Mouse (Mus musculus): ENCODE data around the gene Vwa3b. TPM values are rescaled to one million over a fixed set of nuclear protein-coding genes. Genes with fewer than 3 reads are reported as not detected.

The Vwa3b gene
- polyA plus RNA-seq, 1 experiment from 2014 or later: 0.90 TPM

DNA sequence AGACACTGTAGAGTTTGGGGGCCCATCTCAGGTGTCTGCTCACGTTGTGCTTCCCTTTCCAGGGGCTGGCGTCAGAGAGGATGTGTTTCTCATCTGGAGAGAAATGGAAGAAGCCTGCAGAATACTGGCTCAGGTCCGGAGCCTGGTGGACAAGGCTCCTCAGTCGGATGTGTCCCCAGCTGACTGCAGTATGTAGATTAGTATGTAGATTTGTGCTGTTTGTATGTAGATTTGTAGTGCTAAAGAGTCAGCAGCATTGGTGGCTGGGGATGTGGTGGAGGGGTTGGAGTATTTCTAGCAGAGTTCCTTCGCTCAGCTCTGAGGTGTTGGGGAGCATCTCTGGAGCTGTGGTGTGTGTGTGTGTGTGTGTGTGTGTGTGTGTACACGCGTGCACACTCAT lies 58.8 kb downstream of the Vwa3b start:
- Histone ChIP-seq H3K9me3 (replicated peaks; ENCODE audit: control insufficient read depth, low read length) (no peaks in the 10 kb centered on the region), H3K4me2 (ENCODE audit: low read length) (no peak overlapping the region)
- WGBS: 59% methylated on average over 7 of the region's 7 CpGs

DNA sequence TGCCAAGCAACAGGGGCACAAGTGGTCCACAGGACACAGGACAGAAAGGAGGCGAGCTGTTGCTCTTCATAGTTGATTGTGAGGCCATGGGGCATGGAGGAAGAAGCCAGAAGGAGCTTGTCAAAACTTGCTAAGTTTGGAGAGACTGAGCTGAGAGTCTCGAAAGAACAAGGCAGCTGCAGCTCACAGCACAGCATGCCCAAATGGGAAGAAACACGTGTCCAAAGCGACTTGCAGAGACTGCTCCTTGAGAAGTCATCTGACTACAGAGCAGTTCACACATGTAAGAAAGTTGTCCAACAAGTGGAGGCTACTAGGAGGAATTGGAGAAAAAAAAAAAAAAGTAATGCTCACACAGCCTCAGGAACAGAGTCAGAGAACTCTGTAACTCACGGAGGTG lies 62.8 kb downstream of the Vwa3b start:
- WGBS: 71% methylated on average over 5 of the region's 5 CpGs

More for the DNA sequence above, 58.8 kb downstream of the Vwa3b start:
- Histone ChIP-seq H3K27ac (ENCODE audit: low read depth, low read length) (no peak overlapping the region), H3K27me3 (replicated peaks; ENCODE audit: control insufficient read depth, insufficient read depth, low read length) (no peaks in the 10 kb centered on the region), H3K9ac (ENCODE audit: low read length) (no peak overlapping the region), H3K36me3 (ENCODE audit: control insufficient read depth, insufficient read depth, low read length) (no peaks in the 10 kb centered on the region), H3K4me3 (ENCODE audit: low read depth, low read length) (no peak overlapping the region), H3K4me1 (ENCODE audit: control insufficient read depth, insufficient read depth, low read length) (peaks cover 2% of the 10 kb centered on the region; the same call in 1 of the 2 replicates)
- ATAC-seq (no peak), DNase-seq (ENCODE audit: low spot score) (no peak)

GRCm38 (mm10) chr1:37097382-37098093 lies 71.1 kb downstream of the Vwa3b start:
- Histone ChIP-seq H3K9ac (ENCODE audit: low read length) (no peak overlapping the region), H3K27ac (ENCODE audit: low read depth, low read length) (peak overlapping the region; percentile 83), H3K4me2 (ENCODE audit: low read length) (no peak overlapping the region), H3K27me3 (replicated peaks; ENCODE audit: control insufficient read depth, insufficient read depth, low read length) (no peaks in the 10 kb centered on the region), H3K4me3 (ENCODE audit: low read depth, low read length) (no peak overlapping the region), H3K9me3 (replicated peaks; ENCODE audit: control insufficient read depth, low read length) (no peaks in the 10 kb centered on the region), H3K4me1 (ENCODE audit: control insufficient read depth, insufficient read depth, low read length) (peaks cover 20% of the 10 kb centered on the region), H3K36me3 (ENCODE audit: control insufficient read depth, insufficient read depth, low read length) (no peaks in the 10 kb centered on the region)
- whole genome bisulfite sequencing: 12% methylated on average over 17 of the region's 17 CpGs
- DNase-seq (ENCODE audit: low spot score) (peak; percentile 97), ATAC-seq (peak; percentile 93)

More for the DNA sequence above, 62.8 kb downstream of the Vwa3b start:
- H3K4me2 ChIP-seq (ENCODE audit: low read length): no peak overlapping the region
- no peaks in the 10 kb centered on the region for H3K27me3 ChIP-seq (replicated peaks; ENCODE audit: control insufficient read depth, insufficient read depth, low read length)
- no peak overlapping the region for H3K4me3 ChIP-seq (ENCODE audit: low read depth, low read length)
- H3K4me1 ChIP-seq (ENCODE audit: control insufficient read depth, insufficient read depth, low read length): no peaks in the 10 kb centered on the region; the same call in 1 of the 2 replicates
- no peaks in the 10 kb centered on the region for H3K36me3 ChIP-seq (ENCODE audit: control insufficient read depth, insufficient read depth, low read length)
- H3K9ac ChIP-seq (ENCODE audit: low read length): no peak overlapping the region
- no peak overlapping the region for H3K27ac ChIP-seq (ENCODE audit: low read depth, low read length)
- H3K9me3 ChIP-seq (replicated peaks; ENCODE audit: control insufficient read depth, low read length): no peaks in the 10 kb centered on the region
- DNase-seq (ENCODE audit: low spot score) (no peak), ATAC-seq (no peak)

GRCm38 (mm10) chr1:37098094-37098555 lies 71.7 kb downstream of the Vwa3b start:
- Histone ChIP-seq H3K9ac (ENCODE audit: low read length) (no peak overlapping the region), H3K27me3 (replicated peaks; ENCODE audit: control insufficient read depth, insufficient read depth, low read length) (no peaks in the 10 kb centered on the region), H3K27ac (ENCODE audit: low read depth, low read length) (peak overlapping the region; percentile 83), H3K4me1 (ENCODE audit: control insufficient read depth, insufficient read depth, low read length) (peaks cover 20% of the 10 kb centered on the region), H3K4me3 (ENCODE audit: low read depth, low read length) (no peak overlapping the region), H3K36me3 (ENCODE audit: control insufficient read depth, insufficient read depth, low read length) (no peaks in the 10 kb centered on the region), H3K4me2 (ENCODE audit: low read length) (no peak overlapping the region), H3K9me3 (replicated peaks; ENCODE audit: control insufficient read depth, low read length) (no peaks in the 10 kb centered on the region)
- 52% methylated on average over 4 of the region's 4 CpGs for WGBS
- ATAC-seq (peak; percentile 27; the same call in 1 of the 2 replicates), DNase-seq (ENCODE audit: low spot score) (peak; percentile 72)

DNA sequence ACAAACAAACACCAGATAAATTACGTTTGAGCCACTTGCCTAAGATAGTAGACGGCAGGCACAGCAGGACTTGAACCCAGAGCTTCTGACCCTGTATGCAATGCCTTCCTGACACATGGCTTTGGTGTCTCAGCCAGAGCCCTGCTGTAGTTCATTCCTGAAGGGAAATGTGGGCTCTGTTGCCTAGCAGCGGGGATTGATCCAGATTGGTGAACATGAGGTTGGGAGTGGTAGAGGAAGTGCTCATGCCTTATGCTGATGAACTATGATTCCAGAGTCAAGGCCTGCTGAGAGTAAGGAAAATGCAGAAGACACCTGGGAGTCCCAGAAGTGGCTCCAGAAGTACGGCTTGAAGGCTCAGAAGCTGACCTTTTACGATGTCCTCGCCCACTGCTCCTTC lies 74.0 kb downstream of the Vwa3b start:
- no peak overlapping the region for H3K27ac ChIP-seq (ENCODE audit: low read depth, low read length)
- H3K36me3 ChIP-seq (ENCODE audit: control insufficient read depth, insufficient read depth, low read length): no peaks in the 10 kb centered on the region
- WGBS: 91% methylated on average over 6 of the region's 6 CpGs
- no peaks in the 10 kb centered on the region for H3K27me3 ChIP-seq (replicated peaks; ENCODE audit: control insufficient read depth, insufficient read depth, low read length)
- no peaks in the 10 kb centered on the region for H3K9me3 ChIP-seq (replicated peaks; ENCODE audit: control insufficient read depth, low read length)
- H3K4me3 ChIP-seq (ENCODE audit: low read depth, low read length): no peak overlapping the region
- H3K4me2 ChIP-seq (ENCODE audit: low read length): no peak overlapping the region
- no peak overlapping the region for H3K9ac ChIP-seq (ENCODE audit: low read length)
- DNase-seq (ENCODE audit: low spot score) (no peak), ATAC-seq (no peak)
- peaks cover 29% of the 10 kb centered on the region for H3K4me1 ChIP-seq (ENCODE audit: control insufficient read depth, insufficient read depth, low read length)

DNA sequence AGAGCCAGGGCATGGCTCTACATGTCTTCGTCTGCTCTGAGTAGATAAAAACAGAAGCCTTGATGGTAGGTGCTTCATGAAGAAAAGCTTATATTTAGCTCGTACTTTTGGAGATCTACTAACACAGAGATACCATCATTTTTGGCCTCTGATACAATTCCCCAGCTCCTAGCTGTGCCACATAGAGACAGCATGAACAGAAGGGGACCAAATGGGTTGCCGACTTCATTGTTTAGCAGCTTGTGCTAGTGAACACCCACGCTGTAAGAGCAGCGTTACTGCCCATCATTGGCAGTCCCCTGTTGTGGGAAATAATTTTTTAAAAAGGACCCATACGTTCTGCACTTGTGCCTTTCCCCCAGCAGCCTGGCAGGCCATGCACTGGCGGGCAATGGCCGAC lies 74.6 kb downstream of the Vwa3b start:
- ATAC-seq (no peak), DNase-seq (ENCODE audit: low spot score) (peak; percentile 25)
- no peaks in the 10 kb centered on the region for H3K27me3 ChIP-seq (replicated peaks; ENCODE audit: control insufficient read depth, insufficient read depth, low read length)
- H3K36me3 ChIP-seq (ENCODE audit: control insufficient read depth, insufficient read depth, low read length): no peaks in the 10 kb centered on the region
- H3K9me3 ChIP-seq (replicated peaks; ENCODE audit: control insufficient read depth, low read length): no peaks in the 10 kb centered on the region
- no peak overlapping the region for H3K9ac ChIP-seq (ENCODE audit: low read length)
- H3K4me2 ChIP-seq (ENCODE audit: low read length): no peak overlapping the region
- H3K4me1 ChIP-seq (ENCODE audit: control insufficient read depth, insufficient read depth, low read length): peaks cover 29% of the 10 kb centered on the region
- H3K27ac ChIP-seq (ENCODE audit: low read depth, low read length): no peak overlapping the region; the same call in 1 of the 2 replicates
- H3K4me3 ChIP-seq (ENCODE audit: low read depth, low read length): no peak overlapping the region
- 76% methylated on average over 8 of the region's 8 CpGs for WGBS

GRCm38 (mm10) chr1:37101717-37102116 lies 75.3 kb downstream of the Vwa3b start:
- Histone ChIP-seq H3K36me3 (ENCODE audit: control insufficient read depth, insufficient read depth, low read length) (no peaks in the 10 kb centered on the region), H3K4me3 (ENCODE audit: low read depth, low read length) (no peak overlapping the region), H3K27me3 (replicated peaks; ENCODE audit: control insufficient read depth, insufficient read depth, low read length) (no peaks in the 10 kb centered on the region), H3K4me1 (ENCODE audit: control insufficient read depth, insufficient read depth, low read length) (peaks cover 24% of the 10 kb centered on the region), H3K9ac (ENCODE audit: low read length) (no peak overlapping the region), H3K27ac (ENCODE audit: low read depth, low read length) (no peak overlapping the region), H3K4me2 (ENCODE audit: low read length) (no peak overlapping the region), H3K9me3 (replicated peaks; ENCODE audit: control insufficient read depth, low read length) (no peaks in the 10 kb centered on the region)
- DNase-seq (ENCODE audit: low spot score): peak; percentile 29
- WGBS: 24% methylated on average over 2 of the region's 2 CpGs
- no peak for ATAC-seq

- peak; percentile 56 for ATAC-seq
- Histone ChIP-seq H3K9me3 (replicated peaks; ENCODE audit: control insufficient read depth, low read length) (no peaks in the 10 kb centered on the region), H3K36me3 (ENCODE audit: control insufficient read depth, insufficient read depth, low read length) (no peaks in the 10 kb centered on the region), H3K4me2 (ENCODE audit: low read length) (no peak overlapping the region), H3K4me3 (ENCODE audit: low read depth, low read length) (no peak overlapping the region), H3K27me3 (replicated peaks; ENCODE audit: control insufficient read depth, insufficient read depth, low read length) (no peaks in the 10 kb centered on the region), H3K9ac (ENCODE audit: low read length) (no peak overlapping the region), H3K27ac (ENCODE audit: low read depth, low read length) (no peak overlapping the region), H3K4me1 (ENCODE audit: control insufficient read depth, insufficient read depth, low read length) (peaks cover 11% of the 10 kb centered on the region)
- 4% methylated on average over 3 of the region's 3 CpGs for WGBS
- peak; percentile 69 for DNase-seq (ENCODE audit: low spot score)
Measured at GRCm38 (mm10) chr1:37105194-37105593, 78.8 kb downstream of the Vwa3b start.

GRCm38 (mm10) chr1:37113781-37114180 lies 87.4 kb downstream of the Vwa3b start:
- H3K27me3 ChIP-seq (replicated peaks; ENCODE audit: control insufficient read depth, insufficient read depth, low read length): no peaks in the 10 kb centered on the region
- 87% methylated on average over 6 of the region's 6 CpGs for WGBS
- H3K4me1 ChIP-seq (ENCODE audit: control insufficient read depth, insufficient read depth, low read length): no peaks in the 10 kb centered on the region
- no peak for DNase-seq (ENCODE audit: low spot score)
- H3K9me3 ChIP-seq (replicated peaks; ENCODE audit: control insufficient read depth, low read length): no peaks in the 10 kb centered on the region
- no peak overlapping the region for H3K4me2 ChIP-seq (ENCODE audit: low read length)
- no peak overlapping the region for H3K4me3 ChIP-seq (ENCODE audit: low read depth, low read length)
- ATAC-seq: no peak
- no peak overlapping the region for H3K9ac ChIP-seq (ENCODE audit: low read length)
- no peaks in the 10 kb centered on the region for H3K36me3 ChIP-seq (ENCODE audit: control insufficient read depth, insufficient read depth, low read length)
- H3K27ac ChIP-seq (ENCODE audit: low read depth, low read length): no peak overlapping the region
